Mouse (Mus musculus) embryonic stem cell, embryonic (primary cell): ENCODE measurements at regions not wholly inside any gene's neighbourhood (a gene's known extent, or its start where the extent isn't known, plus 50 kb on each side); places are given as distances from the start of the nearest gene placed in this dataset.

Source experiments
- CTCF ChIA-PET, 4 experiments: fragments of 300-600 bp in 2 of 4; fragments of 350-600 bp in 2 of 4; sonication (Branson Sonifier 250); formaldehyde crosslinking; loops; one replicate each; lab custom pipeline; 2022; ENCODE audit warnings: inconsistent platforms in 2 of 4; lab: Charles Lee
- POLR2A ChIA-PET, 4 experiments: fragments of 300-600 bp in 2 of 4; fragments of 350-600 bp in 2 of 4; sonication (Branson Sonifier 250); formaldehyde crosslinking; loops; one replicate each; lab custom pipeline; 2022; ENCODE audit warnings: antibody characterized with exemption in 4 of 4, inconsistent platforms in 1 of 4; lab: Charles Lee

DNA sequence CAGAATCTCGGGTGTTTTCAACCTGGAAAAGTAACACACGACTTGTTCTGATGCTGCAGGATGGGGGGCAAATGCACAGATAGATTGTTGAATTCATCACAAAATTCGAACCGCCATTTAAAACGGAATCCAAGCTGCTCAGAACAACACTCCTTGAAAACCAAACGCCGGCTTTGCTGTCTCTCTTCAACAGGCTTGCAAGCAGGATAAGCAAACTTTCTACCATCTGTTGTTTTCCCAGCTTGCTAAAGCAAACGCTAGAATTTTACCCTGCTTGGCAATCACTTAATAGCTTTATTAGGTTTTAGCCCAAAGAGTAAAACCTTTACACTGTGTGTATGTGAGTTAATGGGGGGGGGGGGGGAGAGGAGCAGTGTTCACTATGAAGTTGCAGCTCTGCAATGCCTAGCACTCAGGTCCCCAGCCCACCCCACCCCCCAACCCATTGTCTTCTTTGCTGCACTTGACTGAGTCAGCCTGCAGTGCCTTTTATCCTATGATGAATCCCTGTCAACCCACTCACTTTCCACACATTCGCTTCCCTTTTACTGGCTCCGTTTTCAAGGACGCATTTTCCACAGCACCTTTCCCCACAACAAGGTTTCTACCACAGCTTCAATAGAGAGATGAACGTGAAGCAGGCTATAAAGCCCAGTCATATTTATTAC lies 190.1 kb upstream of the Fat1 start:
- CTCF ChIA-PET: no interaction called here
- POLR2A ChIA-PET: no interaction called here

- ChIA-PET POLR2A (no interaction called here), CTCF (no interaction called here)
Measured at GRCm38 (mm10) chr8:44758727-44759126, 176.5 kb upstream of the Fat1 start.

DNA sequence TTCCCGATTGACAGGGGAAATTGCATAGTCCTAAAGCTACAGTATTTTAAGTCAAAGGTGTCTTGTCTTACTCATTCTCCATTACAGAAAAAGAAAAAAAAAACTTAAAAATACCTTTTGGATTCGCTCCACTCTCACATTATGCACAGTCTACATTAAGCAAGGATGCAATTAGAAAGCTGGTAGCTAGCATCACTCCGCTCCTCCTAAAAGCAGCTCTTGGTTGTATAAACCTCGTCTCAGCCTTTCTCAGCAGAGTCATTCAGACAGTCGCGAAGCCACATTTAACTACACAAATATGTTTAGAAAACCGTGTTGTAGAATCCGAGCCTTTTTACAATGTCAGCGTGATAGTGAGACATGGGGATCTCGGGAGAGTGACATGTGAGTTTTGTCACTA lies 172.5 kb upstream of the Fat1 start:
- ChIA-PET CTCF (interaction anchor here in 2 of 4 experiments (0.7 kb wide), 2 partner anchors 135 to 196 kb away, joined by 3 to 4 read pairs; no protein-coding TSS in a partner anchor), POLR2A (interaction anchor here in 1 of 4 experiments (0.8 kb wide), 1 partner anchor 8 kb away, joined by 3 read pairs; no protein-coding TSS in a partner anchor)

- ChIA-PET POLR2A (no interaction called here), CTCF (no interaction called here)
Measured at GRCm38 (mm10) chr8:44765194-44765593, 170.1 kb upstream of the Fat1 start.

DNA sequence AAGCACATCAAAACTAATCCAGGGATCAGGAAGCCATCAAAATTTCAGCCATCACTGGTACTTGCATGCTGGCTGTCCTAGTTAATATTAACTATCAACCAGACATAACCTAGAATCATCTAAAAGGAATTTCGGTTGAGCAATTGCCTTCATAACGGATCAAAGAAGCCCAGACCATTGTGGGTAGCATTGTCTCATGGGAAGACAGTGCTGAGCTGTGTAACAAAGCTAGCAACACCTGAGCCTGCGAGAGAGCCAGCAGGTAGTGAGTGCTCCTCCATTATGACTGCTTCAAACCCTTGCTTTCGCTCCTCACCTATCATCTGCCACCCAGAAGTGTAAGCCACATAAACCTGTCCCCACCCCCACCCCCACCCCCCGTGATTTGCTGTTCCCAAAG lies 169.6 kb upstream of the Fat1 start:
- POLR2A ChIA-PET: no interaction called here
- CTCF ChIA-PET: no interaction called here

GRCm38 (mm10) chr8:44766111-44766873 lies 169.0 kb upstream of the Fat1 start:
- ChIA-PET POLR2A (no interaction called here), CTCF (no interaction called here)

DNA sequence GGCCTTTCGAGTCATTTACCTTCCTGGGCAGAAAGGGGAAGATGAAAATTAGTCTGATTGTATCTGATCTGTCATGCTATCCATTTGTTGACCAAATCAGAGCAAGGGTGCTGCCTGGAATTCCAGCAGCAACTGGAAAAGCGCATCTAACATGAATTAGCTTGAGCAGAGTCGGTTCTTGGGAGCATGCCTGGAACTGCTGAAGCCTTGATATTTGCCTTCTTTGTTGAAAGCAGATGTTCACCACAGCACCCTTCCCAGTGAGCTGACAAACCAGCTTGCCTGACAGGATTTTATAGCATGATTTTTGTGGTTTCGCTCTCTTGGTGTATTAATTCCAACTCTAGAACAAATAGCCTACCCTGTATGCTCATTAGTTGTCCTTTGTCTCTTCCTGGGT lies 168.0 kb upstream of the Fat1 start:
- CTCF ChIA-PET: interaction anchor here in 1 of 4 experiments (0.7 kb wide), 1 partner anchor 214 kb away, joined by 4 read pairs; no protein-coding TSS in a partner anchor
- POLR2A ChIA-PET: no interaction called here

DNA sequence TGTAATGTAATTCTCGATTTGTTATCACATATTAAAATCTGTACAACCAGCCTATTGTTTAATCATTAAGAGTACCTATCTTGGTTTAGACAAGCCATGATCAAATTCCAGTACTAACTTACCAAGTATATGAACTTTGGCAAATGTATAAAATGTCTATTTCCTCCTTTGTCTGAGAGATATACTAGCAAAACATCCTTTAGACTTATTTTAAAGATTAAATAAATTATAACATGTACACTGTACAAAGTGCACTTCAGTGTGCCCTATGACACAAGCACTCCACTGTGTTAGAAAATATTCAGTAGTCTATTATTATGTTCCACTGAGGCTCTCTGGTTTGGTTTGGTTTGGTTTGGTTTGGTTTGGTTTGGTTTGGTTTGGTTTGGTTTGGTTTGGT lies 156.0 kb upstream of the Fat1 start:
- POLR2A ChIA-PET: interaction anchor here in 1 of 4 experiments (0.5 kb wide), 1 partner anchor 1471 kb away, joined by 3 read pairs; no protein-coding TSS in a partner anchor
- CTCF ChIA-PET: no interaction called here

GRCm38 (mm10) chr8:44782421-44782820 lies 152.8 kb upstream of the Fat1 start:
- POLR2A ChIA-PET: interaction anchor here in 2 of 4 experiments (0.7 to 0.9 kb wide), 3 partner anchors 30 to 1502 kb away, joined by 3 to 6 read pairs (median 4); no protein-coding TSS in a partner anchor
- CTCF ChIA-PET: no interaction called here

DNA sequence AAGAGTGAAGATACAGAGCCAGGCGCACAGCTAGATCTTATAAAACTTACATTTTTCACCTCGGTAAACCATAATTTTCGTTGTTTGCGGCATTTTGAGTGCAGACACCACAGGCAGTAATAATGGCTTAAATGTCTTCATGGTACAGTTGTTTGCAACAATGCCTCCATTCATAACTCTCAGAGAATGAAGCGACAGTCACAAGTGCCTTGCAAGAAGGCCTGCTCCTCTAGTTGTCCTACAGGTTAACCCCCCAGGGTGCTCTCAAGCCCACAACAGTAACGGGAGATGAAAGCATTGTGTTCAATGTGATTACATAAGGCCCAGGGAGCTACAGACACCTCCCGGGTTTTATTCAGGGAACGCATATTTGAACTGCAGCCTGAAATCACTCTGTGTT lies 150.1 kb upstream of the Fat1 start:
- ChIA-PET POLR2A (no interaction called here), CTCF (no interaction called here)

DNA sequence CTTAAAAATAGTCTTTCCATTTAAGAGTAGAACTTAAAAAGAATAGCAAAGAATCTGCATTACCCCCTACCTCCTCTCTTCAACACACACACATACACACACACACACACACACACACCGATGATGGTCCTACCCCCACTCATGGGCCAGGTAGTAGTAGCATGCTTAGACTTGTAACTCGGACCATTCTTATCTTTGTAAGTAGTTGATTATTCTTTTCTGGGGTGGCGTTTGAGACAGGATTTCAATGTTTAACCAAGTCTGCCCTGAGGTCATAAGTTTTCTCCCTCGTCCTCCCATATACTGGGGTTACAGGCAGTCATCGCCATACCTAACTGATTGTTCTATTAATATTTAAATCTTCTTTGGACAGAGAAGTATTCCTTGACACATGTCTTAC lies 148.5 kb upstream of the Fat1 start:
- POLR2A ChIA-PET: no interaction called here
- CTCF ChIA-PET: no interaction called here

DNA sequence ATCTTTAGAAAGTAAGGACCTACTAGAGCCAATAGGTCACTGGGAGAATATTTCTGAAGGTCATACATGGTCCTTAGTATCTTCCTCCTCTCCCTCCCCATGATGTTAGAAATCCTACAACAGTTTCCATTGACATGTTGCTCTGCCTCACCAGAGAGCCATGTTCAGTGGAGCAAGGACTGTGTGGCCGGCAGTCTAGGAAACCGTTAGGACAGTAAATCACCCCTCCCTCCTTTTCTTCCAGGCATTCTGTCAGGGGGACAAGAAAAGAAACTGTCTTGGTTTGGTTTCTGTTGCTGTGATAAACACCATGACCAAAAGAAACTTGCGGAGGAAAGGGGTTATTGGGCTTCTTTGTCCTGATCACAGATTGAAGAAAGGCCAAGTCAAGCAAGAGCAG lies 147.0 kb upstream of the Fat1 start:
- ChIA-PET POLR2A (no interaction called here), CTCF (no interaction called here)

DNA sequence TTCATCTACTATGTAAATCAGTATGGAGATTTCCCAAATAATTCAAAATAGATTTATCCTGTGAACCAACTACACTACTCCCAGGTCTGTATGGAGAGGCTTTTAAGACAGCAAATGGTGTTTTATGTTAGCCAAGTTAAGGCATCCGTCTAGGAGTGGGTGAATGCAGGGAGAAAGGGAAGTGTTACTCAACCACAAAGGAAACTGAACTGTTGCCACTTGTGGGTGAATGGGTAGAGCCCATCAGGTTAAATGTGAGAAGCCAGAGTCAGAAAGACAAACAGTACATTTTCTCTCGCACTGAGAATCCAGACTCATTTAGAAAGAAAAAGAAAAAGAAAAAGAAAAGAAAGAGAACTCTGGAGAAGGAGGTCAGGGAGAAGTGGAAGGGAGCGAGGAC lies 135.7 kb upstream of the Fat1 start:
- CTCF ChIA-PET: no interaction called here
- POLR2A ChIA-PET: no interaction called here

DNA sequence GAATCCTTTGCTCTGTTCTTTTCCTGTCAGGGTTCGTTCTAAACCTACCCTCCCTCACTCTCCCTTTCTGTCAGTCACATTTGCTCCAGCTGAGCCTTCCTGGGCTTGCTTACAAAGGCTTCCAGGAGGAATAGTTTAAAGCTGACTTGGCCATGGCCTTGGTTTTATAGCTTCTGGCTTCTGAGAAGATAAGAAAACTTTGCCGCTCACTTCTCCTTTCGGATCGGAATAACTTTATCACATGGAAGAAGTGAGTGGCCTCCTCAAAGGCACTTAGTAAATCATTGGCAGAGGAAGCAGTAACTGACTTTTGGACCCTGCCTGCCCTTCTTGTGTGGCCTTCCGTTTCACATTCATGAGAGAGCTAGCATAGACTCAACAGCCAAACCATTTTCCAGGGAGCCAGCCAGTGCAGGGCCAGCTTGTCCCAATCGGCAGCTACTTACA lies 134.4 kb upstream of the Fat1 start:
- CTCF ChIA-PET: no interaction called here
- POLR2A ChIA-PET: no interaction called here

DNA sequence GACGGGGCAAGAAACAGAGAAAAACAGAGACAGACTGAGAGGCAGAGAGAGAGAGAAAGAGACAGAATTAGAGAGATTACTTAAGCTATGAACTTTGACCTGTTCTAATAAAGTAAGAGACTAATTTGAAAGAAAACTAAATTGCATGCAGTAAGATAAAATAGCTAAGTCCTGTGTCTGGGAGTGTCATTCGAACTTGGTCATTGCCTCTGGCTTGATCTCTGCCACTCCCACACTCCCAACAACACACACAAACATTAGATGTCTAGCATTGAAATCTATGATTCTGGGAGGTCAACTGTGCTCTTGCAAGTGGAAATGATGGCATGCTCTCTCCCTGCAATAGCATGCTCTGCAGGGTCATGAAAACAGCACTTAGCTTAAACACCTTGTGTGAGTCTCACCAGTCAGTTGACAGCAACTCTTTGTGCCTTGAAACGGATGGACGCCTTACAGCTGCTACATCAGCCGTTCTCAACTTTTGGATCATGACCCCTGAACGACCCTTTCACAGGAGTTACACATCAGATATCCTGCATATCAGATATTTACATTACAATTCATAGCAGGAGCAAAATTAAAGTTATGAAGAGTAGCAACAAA lies 133.5 kb upstream of the Fat1 start:
- ChIA-PET CTCF (interaction anchor here in 1 of 4 experiments (0.7 kb wide), 1 partner anchor 207 kb away, joined by 3 read pairs; no protein-coding TSS in a partner anchor), POLR2A (interaction anchor here in 1 of 4 experiments (0.5 kb wide), 1 partner anchor 14 kb away, joined by 4 read pairs; no protein-coding TSS in a partner anchor)

- ChIA-PET CTCF (interaction anchor here in 1 of 4 experiments (0.7 kb wide), 1 partner anchor 206 kb away, joined by 3 read pairs; no protein-coding TSS in a partner anchor), POLR2A (interaction anchor here in 2 of 4 experiments (0.5 to 0.6 kb wide), 2 partner anchors 13 to 157 kb away, joined by 3 to 4 read pairs; no protein-coding TSS in a partner anchor)
Measured at GRCm38 (mm10) chr8:44802331-44802730, 132.9 kb upstream of the Fat1 start.

GRCm38 (mm10) chr8:44804414-44805178 lies 130.7 kb upstream of the Fat1 start:
- CTCF ChIA-PET: interaction anchor here in 1 of 4 experiments (0.5 kb wide), 1 partner anchor 264 kb away, joined by 3 read pairs; no protein-coding TSS in a partner anchor
- POLR2A ChIA-PET: interaction anchor here in 1 of 4 experiments (0.7 kb wide), 1 partner anchor 1080 kb away, joined by 3 read pairs; the partner anchor contains the start of gene Pdlim3

GRCm38 (mm10) chr8:44805179-44805815 lies 129.9 kb upstream of the Fat1 start:
- ChIA-PET POLR2A (no interaction called here), CTCF (no interaction called here)
